ENCODE assay signal across 9 mouse cellular contexts in genomic region chr9:118737601-118738137, GRCm38 (mm10).
DNase-seq lines count a peak whose midpoint lies in the region; ATAC-seq lines count a peak whose summit lies in the region.
"Had no signal": no experiment of that assay in that cellular context is flagged by ENCODE, and none has a peak within 500 bp of the region (broad histone marks: within the 10 kb centered on the region; RNA-seq: fewer than 3 reads in every experiment).

No protein-coding gene starts in this region.

- H3K9me3 ChIP-seq in midbrain, embryonic 14.5 days (ENCODE audit: control insufficient read depth, low read length), result no peaks in the 10 kb centered on the region
- no peaks in the 10 kb centered on the region for H3K9me3 ChIP-seq in hindbrain, embryonic 10.5 days

- DNase-seq in adrenal gland, postnatal 10 days, result peak; percentile 76
- peak; percentile 81 for DNase-seq in gastrocnemius, postnatal 25 days
- peak; percentile 31 to 49 for DNase-seq in kidney, adult 8-10 months
- DNase-seq in ovary, postnatal 10 days (ENCODE audit: low spot score), result peak; percentile 25
- DNase-seq in right cerebral cortex, postnatal 14 days, result no peak
- DNase-seq in midbrain, embryonic 14.5 days, result no peak
- no peak for DNase-seq in hindbrain, embryonic 10.5 days (ENCODE audit: low spot score)
- DNase-seq in T-cell, adult 2 months (ENCODE audit: low spot score), result no peak

- 79% methylated on average over 9 of the region's 9 CpGs for WGBS in midbrain, embryonic 14.5 days
- WGBS in hindbrain, embryonic 10.5 days, result 71% methylated on average over 9 of the region's 9 CpGs

- no peaks in the 10 kb centered on the region for H3K27me3 ChIP-seq in midbrain, embryonic 14.5 days (ENCODE audit: control insufficient read depth, insufficient read depth, low read length)
- H3K27me3 ChIP-seq in hindbrain, embryonic 10.5 days (ENCODE audit: insufficient read depth, poor library complexity, severe bottlenecking), result no peaks in the 10 kb centered on the region

- no peak overlapping the region for H3K4me2 ChIP-seq in midbrain, embryonic 14.5 days (ENCODE audit: low read length)

- H3K36me3 ChIP-seq in midbrain, embryonic 14.5 days (ENCODE audit: control insufficient read depth, insufficient read depth, low read length), result no peaks in the 10 kb centered on the region
- H3K36me3 ChIP-seq in hindbrain, embryonic 10.5 days, result no peaks in the 10 kb centered on the region
- H3K36me3 ChIP-seq: G1E had no signal

- H3K4me1 ChIP-seq in midbrain, embryonic 14.5 days (ENCODE audit: control insufficient read depth, insufficient read depth, low read length), result no peaks in the 10 kb centered on the region
- peaks cover 19% of the 10 kb centered on the region for H3K4me1 ChIP-seq in hindbrain, embryonic 10.5 days (replicated peaks)

- no peak overlapping the region for H3K4me3 ChIP-seq in midbrain, embryonic 14.5 days (replicated peaks; ENCODE audit: low read depth, low read length)
- no peak overlapping the region for H3K4me3 ChIP-seq in hindbrain, embryonic 10.5 days

- H3K27ac ChIP-seq in midbrain, embryonic 14.5 days (replicated peaks; ENCODE audit: low read depth, low read length), result no peak overlapping the region
- no peak overlapping the region for H3K27ac ChIP-seq in hindbrain, embryonic 10.5 days

- no peak for ATAC-seq in midbrain, embryonic 14.5 days (ENCODE audit: low FRiP score, low TSS enrichment)

- H3K9ac ChIP-seq in midbrain, embryonic 14.5 days (replicated peaks; ENCODE audit: low read length), result no peak overlapping the region

Comparison
In these comparisons a context has a peak if more than half of its experiments do, and no peak if none do; other contexts are left out.
1. DNase-seq: peak in adrenal gland, postnatal 10 days (single experiment), gastrocnemius, postnatal 25 days (single experiment), kidney, adult 8-10 months (2 of 2) and ovary, postnatal 10 days (single experiment); none in right cerebral cortex, postnatal 14 days (single experiment), midbrain, embryonic 14.5 days (single experiment), hindbrain, embryonic 10.5 days (single experiment) and T-cell, adult 2 months (single experiment).